Mouse (Mus musculus) frontal cortex, adult 2 months (tissue): Measurements from ENCODE around the gene Etv1. TPM values are rescaled to one million over a fixed set of nuclear protein-coding genes. Genes with fewer than 3 reads are reported as not detected.
"Not testable (repeated sequence)": the region's sequence is repeated elsewhere in the genome, so short reads cannot be mapped to it uniquely, and the experiment has no call there.

Experiments used
- DNase-seq, 2 experiments: peaks; one replicate each; pipeline ENCODE4 v3.0.0; 2022; ENCODE audit warnings: low spot score in 1 of 2; ENCODE audit errors: extremely low spot score in 1 of 2
- polyA plus RNA-seq: library from polyadenylated mRNA; depleted of rRNA; stranded (reverse); fragments of >200 nt; gene quantifications from 2 replicates; pipeline ENCODE4 v1.2.3, GENCODE M21; 2012

Gene Etv1
- polyA plus RNA-seq, 1 experiment, result 48.2 TPM

- no peak for DNase-seq
Measured at GRCm38 (mm10) chr12:38814010-38814786, 35.0 kb downstream of the Etv1 start.

GRCm38 (mm10) chr12:38816235-38816634 is 37.1 kb downstream of the Etv1 start:
- no peak for DNase-seq

GRCm38 (mm10) chr12:38818320-38818719 is 39.1 kb downstream of the Etv1 start:
- DNase-seq, result no peak

GRCm38 (mm10) chr12:38820642-38821041 is 41.5 kb downstream of the Etv1 start:
- no peak for DNase-seq

- DNase-seq, result no peak
Measured at GRCm38 (mm10) chr12:38824405-38824804, 45.2 kb downstream of the Etv1 start.

GRCm38 (mm10) chr12:38832981-38833380 is 53.8 kb downstream of the Etv1 start:
- DNase-seq, result no peak

GRCm38 (mm10) chr12:38834581-38834980 is 55.4 kb downstream of the Etv1 start:
- DNase-seq, result no peak

- DNase-seq, result not testable (repeated sequence)
Measured at GRCm38 (mm10) chr12:38834986-38835385, 55.8 kb downstream of the Etv1 start.

GRCm38 (mm10) chr12:38843801-38844295 is 64.7 kb downstream of the Etv1 start:
- DNase-seq, result no peak

GRCm38 (mm10) chr12:38847500-38848261 is 68.5 kb downstream of the Etv1 start:
- DNase-seq, result no peak

- DNase-seq, result no peak
Measured at GRCm38 (mm10) chr12:38849994-38850393, 70.8 kb downstream of the Etv1 start.

- DNase-seq, result no peak
Measured at GRCm38 (mm10) chr12:38854274-38854673, 75.1 kb downstream of the Etv1 start.

- DNase-seq, result no peak
Measured at GRCm38 (mm10) chr12:38854751-38855150, 75.6 kb downstream of the Etv1 start.

- DNase-seq, result no peak
Measured at GRCm38 (mm10) chr12:38859675-38860074, 80.5 kb downstream of the Etv1 start.

- DNase-seq, result no peak
Measured at GRCm38 (mm10) chr12:38860168-38861115, 81.3 kb downstream of the Etv1 start.

GRCm38 (mm10) chr12:38863395-38863794 is 84.2 kb downstream of the Etv1 start:
- DNase-seq, result no peak

- peak in 1 of 2 experiments; percentile 5 for DNase-seq
Measured at GRCm38 (mm10) chr12:38863982-38864828, 85.0 kb downstream of the Etv1 start.

- no peak for DNase-seq
Measured at GRCm38 (mm10) chr12:38874470-38874995, 95.4 kb downstream of the Etv1 start.

- DNase-seq, result no peak
Measured at GRCm38 (mm10) chr12:38904516-38904915, 125.3 kb downstream of the Etv1 start.
